Mouse (Mus musculus): Measurements from ENCODE around the gene Ammecr1.

- peak; percentile 41 for TF ChIP-seq CTCF (IDR thresholded peaks at IDR 0.05; ENCODE audit: extremely low read depth, insufficient read depth, low read length)
- TF ChIP-seq POLR2A (IDR thresholded peaks at IDR 0.05; ENCODE audit: extremely low read depth, insufficient read depth, low read length): no peak
Measured at GRCm38 (mm10) chrX:142821846-142822245, 144.7 kb downstream of the Ammecr1 start.
